9 mouse cellular contexts compared by ENCODE assay signal in the genomic region with DNA sequence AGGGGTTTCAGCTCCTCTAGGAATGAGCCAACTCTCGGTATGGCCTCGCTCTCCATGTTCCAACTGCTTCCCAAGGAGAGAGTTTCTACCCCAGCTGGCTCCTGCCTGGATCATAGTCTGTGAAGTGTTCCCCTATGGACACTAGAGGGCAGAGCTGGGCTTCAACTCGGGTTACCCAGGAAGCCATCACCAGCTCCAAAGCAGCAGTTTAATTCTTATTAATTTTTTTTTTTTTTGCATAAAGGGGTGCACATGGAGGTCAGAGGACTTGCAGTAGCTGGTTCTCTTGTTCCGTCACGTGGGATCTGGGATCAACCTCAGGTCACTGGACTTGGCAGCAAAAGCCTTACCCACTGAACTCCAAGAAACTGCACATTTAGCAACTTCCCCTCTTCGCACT. TPM values are rescaled to one million over a fixed set of nuclear protein-coding genes. Genes with fewer than 3 reads are reported as not detected.
DNase-seq lines count a peak whose midpoint lies in the region; ATAC-seq and TF ChIP-seq lines count a peak whose summit lies in the region.
"Had no signal": no experiment of that assay in that cellular context is flagged by ENCODE, and none has a peak within 500 bp of the region (broad histone marks: within the 10 kb centered on the region; RNA-seq: fewer than 3 reads in every experiment).

No protein-coding gene starts in this region.

- TF ChIP-seq EP300 in heart, adult 2 months (IDR thresholded peaks at IDR 0.05; ENCODE audit: insufficient read depth, low read depth, low read length), result peak; percentile 93

- ATAC-seq in hindbrain, postnatal 0 days, result peak; percentile 78

- peaks cover 12% of the 10 kb centered on the region for H3K4me1 ChIP-seq in heart, adult 2 months (ENCODE audit: control insufficient read depth, insufficient read depth, low read length)
- H3K4me1 ChIP-seq in heart, embryonic 10.5 days, result no peaks in the 10 kb centered on the region
- H3K4me1 ChIP-seq in hindbrain, postnatal 0 days (ENCODE audit: insufficient read depth, low read length), result no peaks in the 10 kb centered on the region
- H3K4me1 ChIP-seq: neural tube, embryonic 12.5 days had no signal

- no peak for TF ChIP-seq POLR2A in heart, adult 2 months (IDR thresholded peaks at IDR 0.05; ENCODE audit: insufficient read depth, low read depth, low read length)

- H3K4me2 ChIP-seq in hindbrain, postnatal 0 days (ENCODE audit: low read depth, low read length), result no peak overlapping the region
- H3K4me2 ChIP-seq: neural tube, embryonic 12.5 days had no signal

- no peaks in the 10 kb centered on the region for H3K27me3 ChIP-seq in heart, adult 2 months (ENCODE audit: control insufficient read depth, insufficient read depth, low read length)
- H3K27me3 ChIP-seq in heart, embryonic 10.5 days (ENCODE audit: insufficient read depth, poor library complexity, severe bottlenecking), result no peaks in the 10 kb centered on the region
- H3K27me3 ChIP-seq in hindbrain, postnatal 0 days (ENCODE audit: insufficient read depth, low read length), result no peaks in the 10 kb centered on the region
- H3K27me3 ChIP-seq: neural tube, embryonic 12.5 days had no signal

- no peak overlapping the region for H3K9ac ChIP-seq in heart, adult 2 months (ENCODE audit: low read depth, low read length)
- no peak overlapping the region for H3K9ac ChIP-seq in hindbrain, postnatal 0 days (replicated peaks; ENCODE audit: low read length)
- H3K9ac ChIP-seq: neural tube, embryonic 12.5 days had no signal

- H3K4me3 ChIP-seq in heart, adult 2 months, result no peak overlapping the region
- H3K4me3 ChIP-seq in heart, embryonic 10.5 days, result no peak overlapping the region
- no peak overlapping the region for H3K4me3 ChIP-seq in hindbrain, postnatal 0 days (ENCODE audit: low read length)
- H3K4me3 ChIP-seq: neural tube, embryonic 12.5 days had no signal

- H3K36me3 ChIP-seq in heart, adult 2 months (ENCODE audit: control insufficient read depth, insufficient read depth, low read length), result peaks cover 6% of the 10 kb centered on the region; the same call in 1 of the 2 replicates
- peaks cover 65% of the 10 kb centered on the region for H3K36me3 ChIP-seq in heart, embryonic 10.5 days
- H3K36me3 ChIP-seq in hindbrain, postnatal 0 days (ENCODE audit: insufficient read depth, low read length), result peaks cover 11% of the 10 kb centered on the region; the same call in 1 of the 2 replicates

- intact Hi-C loops in heart, adult 2 months (cut with DNase I), result loop anchor here (1.0 to 5.0 kb wide), 3 partner anchors 28 to 100 kb away; a partner anchor contains a TSS

- peak; percentile 70 to 80 for DNase-seq in heart, adult 2 months
- no peak for DNase-seq in heart, embryonic 10.5 days (ENCODE audit: low spot score)
- DNase-seq in cerebellum, adult 8-10 months, result peak; percentile 76
- peak; percentile 41 to 88 for DNase-seq in frontal cortex, adult 2 months (ENCODE audit: extremely low spot score in 1 of 2, low spot score in 1 of 2)
- DNase-seq in hindbrain, postnatal 0 days (ENCODE audit: low spot score), result peak; percentile 92
- DNase-seq in left cerebral cortex, adult 9 months (ENCODE audit: low spot score in 2 of 2), result peak; percentile 55 to 81
- DNase-seq in lung, postnatal 4 days, result peak; percentile 82 to 83
- DNase-seq in right cerebral cortex, postnatal 14 days, result peak; percentile 65

- 20% methylated on average over 6 of the region's 6 CpGs for WGBS in heart, adult 2 months
- 34% methylated on average over 6 of the region's 6 CpGs for WGBS in heart, embryonic 10.5 days
- WGBS in hindbrain, postnatal 0 days, result 19% methylated on average over 6 of the region's 6 CpGs

- peak; percentile 96 for TF ChIP-seq CTCF in heart, adult 2 months (IDR thresholded peaks at IDR 0.05)
- peak; percentile 88 for TF ChIP-seq CTCF in hindbrain, postnatal 0 days (IDR thresholded peaks at IDR 0.05; ENCODE audit: low read depth)

- no peak overlapping the region; the same call in 1 of the 2 replicates for H3K27ac ChIP-seq in heart, adult 2 months
- no peak overlapping the region for H3K27ac ChIP-seq in heart, embryonic 10.5 days
- H3K27ac ChIP-seq in hindbrain, postnatal 0 days, result 0 out of 2 replicates have a peak overlapping the region, but pooled peaks have one; percentile 26
- H3K27ac ChIP-seq: neural tube, embryonic 12.5 days had no signal

- no peaks in the 10 kb centered on the region for H3K79me2 ChIP-seq in heart, adult 2 months (replicated peaks; ENCODE audit: control insufficient read depth, insufficient read depth, low read length)

- no peaks in the 10 kb centered on the region for H3K9me3 ChIP-seq in heart, embryonic 10.5 days
- no peaks in the 10 kb centered on the region for H3K9me3 ChIP-seq in hindbrain, postnatal 0 days (ENCODE audit: low read length)
- H3K9me3 ChIP-seq: neural tube, embryonic 12.5 days had no signal

RNA-seq across cellular contexts. Expression of a gene that starts 11.5 kb away (rescaled TPM):
- under 1 TPM; 0.34 to 0.73 TPM for total RNA-seq in heart, adult 2 months (2021)
- polyA plus RNA-seq in heart, adult 2 months (2012; rRNA removed), result 0.91 and 2.2 TPM in 2 replicates
- 0.60 and 0.74 TPM in 2 replicates for polyA plus RNA-seq in heart, embryonic 10.5 days (2016; fragmentation: Nextera tagmentation; extraction: Ambion mirVana)
- 0.48 and 0.86 TPM in 2 replicates for polyA plus RNA-seq in frontal cortex, adult 2 months (2012; rRNA removed)
- total RNA-seq in hindbrain, postnatal 0 days (2014; rRNA removed), result 0.40 and 1.4 TPM in 2 replicates
- polyA plus RNA-seq in hindbrain, postnatal 0 days (2015; fragmentation: Nextera tagmentation; extraction: Ambion mirVana), result 0.36 and 0.39 TPM in 2 replicates

RNA-seq across cellular contexts. Expression of a gene that starts 15.8 kb away (rescaled TPM):
- total RNA-seq in heart, adult 2 months (2021), result 1 to 10 TPM; 1.5 to 2.0 TPM
- polyA plus RNA-seq in heart, adult 2 months (2012; rRNA removed), result 25.2 and 34.9 TPM in 2 replicates
- 4.8 and 6.4 TPM in 2 replicates for polyA plus RNA-seq in heart, embryonic 10.5 days (2016; fragmentation: Nextera tagmentation; extraction: Ambion mirVana)
- 27.8 and 34.4 TPM in 2 replicates for polyA plus RNA-seq in frontal cortex, adult 2 months (2012; rRNA removed)
- total RNA-seq in hindbrain, postnatal 0 days (2014; rRNA removed), result 0.97 and 5.2 TPM in 2 replicates
- polyA plus RNA-seq in hindbrain, postnatal 0 days (2015; fragmentation: Nextera tagmentation; extraction: Ambion mirVana), result 2.9 and 3.7 TPM in 2 replicates

RNA-seq across cellular contexts. Expression of a gene that starts 27.5 kb away (rescaled TPM):
- 10 to 100 TPM; 15.6 to 19.1 TPM for total RNA-seq in heart, adult 2 months (2021)
- 11.9 and 12.5 TPM in 2 replicates for polyA plus RNA-seq in heart, adult 2 months (2012; rRNA removed)
- polyA plus RNA-seq in heart, embryonic 10.5 days (2016; fragmentation: Nextera tagmentation; extraction: Ambion mirVana), result 31.9 and 34.0 TPM in 2 replicates
- 32.4 and 32.9 TPM in 2 replicates for polyA plus RNA-seq in frontal cortex, adult 2 months (2012; rRNA removed)
- total RNA-seq in hindbrain, postnatal 0 days (2014; rRNA removed), result 18.7 and 27.0 TPM in 2 replicates
- 16.4 and 17.5 TPM in 2 replicates for polyA plus RNA-seq in hindbrain, postnatal 0 days (2015; fragmentation: Nextera tagmentation; extraction: Ambion mirVana)

RNA-seq across cellular contexts. Expression of a gene that starts 28.0 kb away (rescaled TPM):
- 1 to 10 TPM; 2.8 to 4.3 TPM for total RNA-seq in heart, adult 2 months (2021)
- 7.3 and 9.5 TPM in 2 replicates for polyA plus RNA-seq in heart, adult 2 months (2012; rRNA removed)
- 7.7 and 9.8 TPM in 2 replicates for polyA plus RNA-seq in heart, embryonic 10.5 days (2016; fragmentation: Nextera tagmentation; extraction: Ambion mirVana)
- polyA plus RNA-seq in frontal cortex, adult 2 months (2012; rRNA removed), result 13.3 and 14.4 TPM in 2 replicates
- 3.4 and 4.1 TPM in 2 replicates for total RNA-seq in hindbrain, postnatal 0 days (2014; rRNA removed)
- 4.1 and 5.3 TPM in 2 replicates for polyA plus RNA-seq in hindbrain, postnatal 0 days (2015; fragmentation: Nextera tagmentation; extraction: Ambion mirVana)

RNA-seq across cellular contexts. Expression of a gene that starts 28.1 kb away (rescaled TPM):
- 10 to 100 TPM; 17.1 to 20.0 TPM for total RNA-seq in heart, adult 2 months (2021)
- 24.8 and 29.1 TPM in 2 replicates for polyA plus RNA-seq in heart, adult 2 months (2012; rRNA removed)
- 23.3 and 23.7 TPM in 2 replicates for polyA plus RNA-seq in heart, embryonic 10.5 days (2016; fragmentation: Nextera tagmentation; extraction: Ambion mirVana)
- polyA plus RNA-seq in frontal cortex, adult 2 months (2012; rRNA removed), result 15.6 and 19.9 TPM in 2 replicates
- 9.6 and 10.4 TPM in 2 replicates for total RNA-seq in hindbrain, postnatal 0 days (2014; rRNA removed)
- polyA plus RNA-seq in hindbrain, postnatal 0 days (2015; fragmentation: Nextera tagmentation; extraction: Ambion mirVana), result 12.3 and 14.6 TPM in 2 replicates
